Mouse (Mus musculus): ENCODE results near the gene Ppm1l.
A peak's percentile ranks its signal among the peaks of the same experiment; 100 is the strongest.

Gene Ppm1l

DNA sequence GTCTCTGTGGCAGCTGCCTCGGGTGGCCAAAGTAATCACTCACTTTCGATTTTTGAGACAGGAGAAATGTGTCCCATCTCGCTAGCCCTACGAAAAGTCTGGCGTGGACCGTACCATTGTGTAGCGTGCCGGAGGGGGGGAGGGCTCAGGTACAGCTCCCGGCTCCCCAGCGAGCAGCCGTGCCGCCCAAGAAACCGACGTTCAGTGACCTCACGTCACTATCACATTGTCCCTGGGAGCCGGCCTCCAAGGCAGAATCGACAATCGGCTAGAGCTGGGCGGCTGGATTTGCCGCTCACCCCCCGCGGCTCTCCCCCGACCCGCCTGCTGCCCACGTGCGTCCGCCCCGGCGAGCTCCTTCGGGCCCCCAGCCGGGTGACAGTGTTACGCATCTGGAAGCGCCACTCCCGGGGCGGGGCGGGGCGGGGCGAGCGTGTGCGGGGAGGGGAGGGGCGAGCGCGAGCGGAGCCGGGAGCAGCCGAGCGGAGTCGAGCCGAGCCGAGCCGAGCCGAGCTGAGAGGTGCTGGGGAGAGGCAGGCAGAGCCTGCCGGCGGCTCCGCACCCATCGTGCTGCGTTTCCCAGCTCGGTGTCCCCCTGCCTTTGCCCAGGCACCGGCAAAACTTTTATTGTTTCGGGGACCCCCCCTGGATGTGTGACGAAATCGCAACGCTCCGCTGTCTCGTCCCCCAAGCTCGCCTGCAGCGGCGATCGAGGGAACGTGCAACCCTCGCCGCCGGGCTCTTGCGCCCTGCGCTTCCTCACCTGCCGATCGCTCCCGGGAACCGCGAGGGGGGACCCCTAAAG lies at the start of gene Ppm1l:
Gene Ppm1l (plus strand): TSS at position 471 of the 805 bp plus-strand sequence.
- DNase-seq (ENCODE audit: low spot score in 2 of 2) = peak; percentile 94 to 95

DNA sequence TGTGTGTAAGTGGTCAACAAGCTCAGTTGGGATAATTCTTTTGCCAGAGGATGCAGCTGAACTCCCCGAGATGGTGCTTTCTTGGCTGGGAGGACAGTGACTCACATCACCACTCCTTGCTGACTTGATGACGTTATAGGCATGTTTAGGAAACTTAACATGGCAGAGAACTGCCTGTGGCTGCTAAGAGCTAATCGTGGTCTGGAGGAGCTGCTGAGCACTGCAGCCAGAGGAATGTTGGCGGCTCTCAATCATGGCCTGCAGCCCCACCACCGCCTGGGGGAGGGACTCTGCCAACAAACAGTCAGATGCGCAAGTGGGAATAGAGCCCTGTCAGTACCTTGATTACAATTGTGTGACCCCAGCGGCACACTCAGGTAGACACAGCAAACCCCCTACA lies 44.8 kb upstream of the Ppm1l start:
- DNase-seq (ENCODE audit: low spot score in 2 of 2) = no peak

- no peak for DNase-seq (ENCODE audit: low spot score in 2 of 2)
Observed at GRCm38 (mm10) chr3:69274018-69274663, 42.5 kb upstream of the Ppm1l start.

GRCm38 (mm10) chr3:69274664-69275312 lies 41.9 kb upstream of the Ppm1l start:
- peak; percentile 59 to 77 for DNase-seq (ENCODE audit: low spot score in 2 of 2)

- DNase-seq (ENCODE audit: low spot score in 2 of 2) = no peak
Observed at GRCm38 (mm10) chr3:69278648-69279047, 38.0 kb upstream of the Ppm1l start.

GRCm38 (mm10) chr3:69282406-69282805 lies 34.3 kb upstream of the Ppm1l start:
- DNase-seq (ENCODE audit: low spot score in 2 of 2) = peak; percentile 39 to 60

- no peak for DNase-seq (ENCODE audit: low spot score in 2 of 2)
Observed at GRCm38 (mm10) chr3:69283085-69283847, 33.4 kb upstream of the Ppm1l start.

DNA sequence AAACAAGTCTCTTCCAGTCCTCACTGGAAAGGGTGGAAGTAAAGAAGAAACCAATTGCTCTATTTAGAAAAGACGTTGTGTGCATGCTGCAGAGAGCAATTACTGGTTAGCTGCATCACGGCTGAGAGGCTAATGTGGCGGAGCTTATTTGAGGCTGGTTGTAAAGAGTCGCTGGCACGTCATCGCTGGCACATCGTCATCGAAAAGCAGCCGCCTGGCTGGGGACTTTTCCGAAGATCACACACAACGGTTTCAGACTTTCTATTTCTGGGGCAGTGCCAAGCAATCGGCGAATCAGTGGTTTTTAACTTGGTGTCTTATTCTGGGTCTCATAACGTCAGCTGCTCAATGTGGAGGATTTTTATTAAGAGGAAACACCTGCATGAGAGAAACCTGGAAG lies 26.8 kb upstream of the Ppm1l start:
- DNase-seq (ENCODE audit: low spot score in 2 of 2) = peak; percentile 73 to 83

- peak; percentile 84 to 86 for DNase-seq (ENCODE audit: low spot score in 2 of 2)
Observed at GRCm38 (mm10) chr3:69290294-69290693, 26.4 kb upstream of the Ppm1l start.

GRCm38 (mm10) chr3:69290844-69291243 lies 25.8 kb upstream of the Ppm1l start:
- DNase-seq (ENCODE audit: low spot score in 2 of 2) = no peak

GRCm38 (mm10) chr3:69292628-69293027 lies 24.0 kb upstream of the Ppm1l start:
- no peak for DNase-seq (ENCODE audit: low spot score in 2 of 2)

- DNase-seq (ENCODE audit: low spot score in 2 of 2) = no peak
Observed at GRCm38 (mm10) chr3:69296270-69296669, 20.4 kb upstream of the Ppm1l start.

- DNase-seq (ENCODE audit: low spot score in 2 of 2) = no peak
Observed at GRCm38 (mm10) chr3:69300121-69300520, 16.5 kb upstream of the Ppm1l start.

GRCm38 (mm10) chr3:69315810-69316390 lies 761 bp upstream of the Ppm1l start:
- no peak for DNase-seq (ENCODE audit: low spot score in 2 of 2)

DNA sequence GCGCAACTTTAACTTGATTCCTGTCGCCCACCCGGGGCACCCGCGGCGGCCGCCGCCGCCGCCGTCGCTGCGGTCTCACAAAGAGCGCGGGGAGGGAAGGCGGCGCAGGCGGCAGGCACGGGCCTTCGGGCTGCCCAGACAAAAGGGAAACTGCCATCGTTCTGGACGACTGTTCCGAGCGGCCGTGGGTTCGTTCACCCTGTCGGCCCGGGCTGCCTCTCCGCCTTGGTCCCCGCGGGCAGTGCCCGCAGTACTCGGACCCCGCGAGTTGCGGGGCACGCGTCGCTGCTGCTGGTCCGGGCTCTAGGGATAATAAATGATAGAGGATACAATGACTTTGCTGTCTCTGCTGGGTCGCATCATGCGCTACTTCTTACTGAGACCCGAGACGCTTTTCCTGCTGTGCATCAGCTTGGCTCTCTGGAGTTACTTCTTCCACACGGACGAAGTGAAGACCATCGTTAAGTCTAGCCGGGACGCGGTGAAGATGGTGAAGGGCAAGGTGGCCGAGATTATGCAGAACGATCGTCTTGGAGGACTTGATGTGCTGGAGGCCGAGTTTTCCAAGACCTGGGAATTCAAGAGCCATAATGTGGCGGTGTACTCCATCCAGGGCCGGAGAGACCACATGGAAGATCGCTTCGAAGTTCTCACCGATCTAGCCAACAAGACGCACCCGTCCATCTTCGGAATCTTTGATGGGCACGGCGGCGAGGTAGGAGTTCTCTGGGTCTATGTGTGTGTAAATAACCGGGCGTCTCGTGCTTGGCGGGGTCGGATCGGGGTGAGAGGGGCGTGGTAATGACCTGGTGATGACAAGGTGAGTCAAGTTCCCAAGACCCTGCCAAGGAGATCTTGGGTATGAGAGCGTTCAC lies 827 bp downstream of the Ppm1l start:
- DNase-seq (ENCODE audit: low spot score in 2 of 2) = peak; percentile 42 to 61

DNA sequence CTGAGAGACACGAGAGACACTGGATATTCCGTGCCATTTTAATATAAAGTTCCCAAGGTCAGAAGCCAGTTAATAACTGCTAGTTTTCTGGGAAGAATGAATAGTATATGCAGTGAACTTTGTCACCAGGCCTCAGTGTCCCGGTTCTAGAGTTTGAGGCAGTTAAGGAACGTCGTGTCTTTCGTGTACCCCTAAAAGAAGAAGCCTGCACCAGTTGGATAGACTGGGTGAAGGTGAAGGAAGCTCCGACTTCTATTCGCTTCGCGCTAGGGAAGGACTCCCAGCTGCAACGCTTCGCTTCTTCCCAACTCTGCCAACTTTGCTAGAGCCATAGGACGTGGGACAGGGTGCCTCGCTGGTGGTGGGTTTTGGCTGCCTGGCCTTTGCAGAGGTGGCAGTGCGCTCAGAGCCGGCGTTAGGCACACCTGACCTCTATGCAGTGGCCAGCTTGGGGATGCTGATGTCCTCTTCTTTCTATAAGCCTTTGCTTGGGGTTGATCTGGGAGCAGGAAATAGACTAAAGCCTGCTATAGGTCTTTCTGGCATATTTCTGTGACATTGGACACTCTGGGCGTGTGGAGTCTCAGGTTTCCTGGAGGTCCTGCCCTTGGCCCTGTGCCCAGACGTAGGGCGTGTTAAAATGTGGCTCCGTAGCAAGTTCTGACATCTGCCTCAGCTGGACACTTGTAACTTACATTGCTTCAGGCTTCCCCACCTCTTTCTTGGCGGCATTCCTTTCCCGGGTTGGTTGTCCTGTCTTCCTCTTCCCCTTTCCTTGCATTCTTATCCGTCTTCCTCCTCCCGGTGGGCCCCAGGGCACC lies 1.7 kb downstream of the Ppm1l start:
- peak; percentile 44 to 50 for DNase-seq (ENCODE audit: low spot score in 2 of 2)

DNA sequence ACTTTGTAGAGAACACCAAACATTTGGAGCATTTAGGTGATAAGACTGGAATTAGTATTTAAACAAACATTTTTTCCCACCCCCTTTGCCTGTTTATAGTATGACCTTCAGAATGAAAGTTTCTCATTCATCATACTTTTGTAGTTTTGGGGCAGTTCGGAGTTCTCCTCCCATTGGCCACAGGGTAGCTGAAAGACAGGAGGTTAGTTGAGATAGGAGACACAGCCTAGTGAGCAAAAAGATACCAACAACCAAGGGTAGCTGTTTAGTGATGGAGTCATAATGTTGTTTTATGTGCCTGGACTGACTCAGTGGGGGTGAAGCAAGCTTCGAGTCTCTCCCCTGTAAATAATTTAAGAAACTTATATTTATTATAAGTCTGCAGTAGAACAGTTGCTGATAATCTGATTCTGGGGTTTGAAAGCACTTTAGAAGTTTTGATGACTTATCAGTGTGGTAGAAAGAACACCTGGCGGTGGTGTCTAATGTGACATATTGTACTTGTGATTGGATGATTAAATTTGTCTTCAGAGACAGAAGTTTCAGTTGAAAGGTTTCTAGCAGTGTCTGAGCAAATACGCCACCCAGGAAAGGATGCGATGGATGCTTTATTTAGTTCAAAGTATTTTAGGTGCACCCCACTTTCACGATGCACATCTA lies 2.5 kb downstream of the Ppm1l start:
- DNase-seq (ENCODE audit: low spot score in 2 of 2) = no peak

- no peak for DNase-seq (ENCODE audit: low spot score in 2 of 2)
Observed at GRCm38 (mm10) chr3:69323982-69324381, 7.3 kb downstream of the Ppm1l start.

GRCm38 (mm10) chr3:69329910-69330309 lies 13.2 kb downstream of the Ppm1l start:
- DNase-seq (ENCODE audit: low spot score in 2 of 2) = no peak

All from right cerebral cortex, postnatal 10 days (tissue).